8 mouse cellular contexts compared by ENCODE assay signal in genomic region chr2:126674441-126675168, GRCm38 (mm10). TPM values are rescaled to one million over a fixed set of nuclear protein-coding genes. Genes with fewer than 3 reads are reported as not detected.
DNase-seq lines count a peak whose midpoint lies in the region; ATAC-seq and TF ChIP-seq lines count a peak whose summit lies in the region.

No protein-coding gene starts in this region.

- H3K36me3 ChIP-seq in limb, embryonic 12.5 days: peaks cover 19% of the 10 kb centered on the region
- peaks cover 15% of the 10 kb centered on the region for H3K36me3 ChIP-seq in midbrain, embryonic 12.5 days

- H3K4me2 ChIP-seq in limb, embryonic 12.5 days: peak overlapping the region; percentile 76
- H3K4me2 ChIP-seq in midbrain, embryonic 12.5 days (replicated peaks): peak overlapping the region; percentile 72

- peak; percentile 55 to 72 for DNase-seq in cerebellum, adult 2 months
- DNase-seq in cerebellum, adult 11-12 months: no peak
- DNase-seq in c-Kit-positive CD71-positive TER-119-positive erythroid progenitor cells, embryonic 14.5 days (ENCODE audit: low spot score): peak; percentile 47
- peak; percentile 17 to 25 for DNase-seq in frontal cortex, postnatal 25 days (ENCODE audit: low spot score in 2 of 2)
- peak; percentile 46 to 64 for DNase-seq in spleen, adult 18-20 months

- peak overlapping the region; percentile 99 for H3K9ac ChIP-seq in limb, embryonic 12.5 days (replicated peaks)
- peak overlapping the region; percentile 99 for H3K9ac ChIP-seq in midbrain, embryonic 12.5 days (replicated peaks)

- WGBS in cerebellum, adult 2 months: under 1% methylated on average over 76 of the region's 77 CpGs
- WGBS in limb, embryonic 12.5 days: under 1% methylated on average over 75 of the region's 77 CpGs
- under 1% methylated on average over 63 of the region's 77 CpGs for WGBS in midbrain, embryonic 12.5 days

- TF ChIP-seq CTCF in cerebellum, adult 2 months (IDR thresholded peaks at IDR 0.05; ENCODE audit: borderline replicate concordance, insufficient read depth, low read depth, low read length): no peak

- H3K4me1 ChIP-seq in cerebellum, adult 2 months (ENCODE audit: control insufficient read depth, insufficient read depth, low read length): peaks cover 3% of the 10 kb centered on the region; the same call in 1 of the 2 replicates
- H3K4me1 ChIP-seq in limb, embryonic 12.5 days (replicated peaks): peaks cover 21% of the 10 kb centered on the region
- peaks cover 30% of the 10 kb centered on the region for H3K4me1 ChIP-seq in midbrain, embryonic 12.5 days

- H3K9me3 ChIP-seq in limb, embryonic 12.5 days: no peaks in the 10 kb centered on the region
- no peaks in the 10 kb centered on the region for H3K9me3 ChIP-seq in midbrain, embryonic 12.5 days

- ATAC-seq in inflammation-experienced regulatory T-cells, adult 6 months: peak; percentile 24
- peak; percentile 73 for ATAC-seq in limb, embryonic 12.5 days (ENCODE audit: insufficient number of reproducible peaks, insufficient read depth, low FRiP score, low TSS enrichment, low read depth)
- ATAC-seq in midbrain, embryonic 12.5 days (ENCODE audit: low FRiP score, low read depth): peak; percentile 81

- H3K4me3 ChIP-seq in cerebellum, adult 2 months (replicated peaks; ENCODE audit: insufficient read depth, low read depth, low read length): peak overlapping the region; percentile 78
- peak overlapping the region; percentile 98 for H3K4me3 ChIP-seq in limb, embryonic 12.5 days (replicated peaks)
- peak overlapping the region; percentile 100 for H3K4me3 ChIP-seq in midbrain, embryonic 12.5 days

- H3K27ac ChIP-seq in cerebellum, adult 2 months (ENCODE audit: insufficient read depth, low read length): peak overlapping the region; percentile 96
- peak overlapping the region; percentile 100 for H3K27ac ChIP-seq in limb, embryonic 12.5 days
- H3K27ac ChIP-seq in midbrain, embryonic 12.5 days (replicated peaks): peak overlapping the region; percentile 100

- no peak for TF ChIP-seq POLR2A in cerebellum, adult 2 months (IDR thresholded peaks at IDR 0.05; ENCODE audit: borderline replicate concordance, insufficient read depth, low read length)

- H3K27me3 ChIP-seq in cerebellum, adult 2 months (ENCODE audit: control insufficient read depth, insufficient read depth, low read length): no peaks in the 10 kb centered on the region
- no peaks in the 10 kb centered on the region for H3K27me3 ChIP-seq in limb, embryonic 12.5 days
- H3K27me3 ChIP-seq in midbrain, embryonic 12.5 days: no peaks in the 10 kb centered on the region

RNA-seq across cellular contexts. Expression of gene Gabpb1, which starts 1.5 kb away (rescaled TPM):
- polyA plus RNA-seq in cerebellum, adult 2 months (2012; rRNA removed): 21.8 and 23.7 TPM in 2 replicates
- polyA plus RNA-seq in inflammation-experienced regulatory T-cells, adult 6 months (2017; shearing (Covaris generic)): 10 to 100 TPM; 53.4 to 72.2 (median 57.8) TPM
- polyA plus RNA-seq in limb, embryonic 12.5 days (2016; fragmentation: Nextera tagmentation; extraction: Ambion mirVana): 89.2 and 91.2 TPM in 2 replicates
- polyA plus RNA-seq in midbrain, embryonic 12.5 days (2016; fragmentation: Nextera tagmentation; extraction: Ambion mirVana): 76.4 and 78.0 TPM in 2 replicates

RNA-seq across cellular contexts. Expression of gene Usp8, which starts 32.5 kb away (rescaled TPM):
- polyA plus RNA-seq in cerebellum, adult 2 months (2012; rRNA removed): 54.6 and 54.7 TPM in 2 replicates
- 10 to 100 TPM; 36.8 to 44.7 (median 42.2) TPM for polyA plus RNA-seq in inflammation-experienced regulatory T-cells, adult 6 months (2017; shearing (Covaris generic))
- 39.1 and 44.8 TPM in 2 replicates for polyA plus RNA-seq in limb, embryonic 12.5 days (2016; fragmentation: Nextera tagmentation; extraction: Ambion mirVana)
- 40.6 and 40.9 TPM in 2 replicates for polyA plus RNA-seq in midbrain, embryonic 12.5 days (2016; fragmentation: Nextera tagmentation; extraction: Ambion mirVana)

RNA-seq across cellular contexts. Expression of gene Hdc, which starts 55.5 kb away (rescaled TPM):
- 6.6 and 7.0 TPM in 2 replicates for polyA plus RNA-seq in cerebellum, adult 2 months (2012; rRNA removed)
- polyA plus RNA-seq in inflammation-experienced regulatory T-cells, adult 6 months (2017; shearing (Covaris generic)): 1 to 10 TPM in 1 of 3 experiments, under 1 TPM in 2; 0.96 to 2.1 (median 0.97) TPM
- 1.0 and 1.5 TPM in 2 replicates for polyA plus RNA-seq in limb, embryonic 12.5 days (2016; fragmentation: Nextera tagmentation; extraction: Ambion mirVana)
- 0.27 and 0.52 TPM in 2 replicates for polyA plus RNA-seq in midbrain, embryonic 12.5 days (2016; fragmentation: Nextera tagmentation; extraction: Ambion mirVana)

Comparison
In these comparisons a context has a peak if more than half of its experiments do, and no peak if none do; other contexts are left out.
1. ATAC-seq: peak in every context shown above with its lines; median percentile 81 in midbrain, embryonic 12.5 days; 73 in limb, embryonic 12.5 days; 24 in inflammation-experienced regulatory T-cells, adult 6 months.